Mouse (Mus musculus) ES-Bruce4 (cell line): ENCODE results near the gene Arhgef9. TPM values are rescaled to one million over a fixed set of nuclear protein-coding genes. Genes with fewer than 3 reads are reported as not detected.

Source experiments
- H3K27ac ChIP-seq: 2 replicates; pipeline ENCODE4 v1.5.1; 2012; ENCODE audit warnings: low read length, inconsistent platforms; ENCODE audit not compliant: insufficient read depth
- H3K27me3 ChIP-seq: 2 replicates; pipeline ENCODE4 v1.6.1; 2012; ENCODE audit warnings: mild to moderate bottlenecking, low read length, inconsistent platforms; ENCODE audit not compliant: control insufficient read depth, poor library complexity, insufficient read depth, severe bottlenecking
- H3K36me3 ChIP-seq: 2 replicates; pipeline ENCODE4 v1.6.1; 2012; ENCODE audit warnings: inconsistent platforms, mild to moderate bottlenecking, low read length, moderate library complexity; ENCODE audit not compliant: control insufficient read depth, poor library complexity, insufficient read depth, severe bottlenecking
- H3K4me1 ChIP-seq: one replicate; pipeline ENCODE4 v1.8.1; 2011; ENCODE audit warnings: low read length; ENCODE audit not compliant: control insufficient read depth, insufficient read depth
- H3K4me3 ChIP-seq: 2 replicates; pipeline ENCODE4 v1.5.1; 2011; ENCODE audit warnings: low read depth, mild to moderate bottlenecking, low read length
- H3K9ac ChIP-seq: 2 replicates; pipeline ENCODE4 v1.6.1; 2012; ENCODE audit warnings: low read depth, mild to moderate bottlenecking, inconsistent platforms; ENCODE audit not compliant: poor library complexity, severe bottlenecking
- H3K9me3 ChIP-seq: replicated peaks from 2 replicates; pipeline ENCODE4 v1.6.1; 2012; ENCODE audit warnings: mild to moderate bottlenecking, low read length, inconsistent platforms; ENCODE audit not compliant: control insufficient read depth, poor library complexity, insufficient read depth, severe bottlenecking
- CTCF ChIP-seq: IDR thresholded peaks from one replicate; pipeline ENCODE4 v1.8.1; 2011; ENCODE audit warnings: low read depth, low read length
- EP300 ChIP-seq: IDR thresholded peaks from 2 replicates; pipeline ENCODE4 v1.6.1; 2011; ENCODE audit warnings: low read depth, low read length; ENCODE audit not compliant: insufficient read depth
- POLR2A ChIP-seq: IDR thresholded peaks from one replicate; pipeline ENCODE4 v1.8.1; 2011; ENCODE audit warnings: low read length; ENCODE audit not compliant: insufficient read depth
- polyA plus RNA-seq: library from polyadenylated mRNA; stranded (reverse); fragments of >200 nt; gene quantifications from 2 replicates; pipeline ENCODE4 v1.2.4, GENCODE M21; 2011; ENCODE audit warnings: low read depth; ENCODE audit not compliant: missing spikeins, insufficient read depth, insufficient read length

Arhgef9 gene
- polyA plus RNA-seq, 1 experiment: 6.0 TPM

DNA sequence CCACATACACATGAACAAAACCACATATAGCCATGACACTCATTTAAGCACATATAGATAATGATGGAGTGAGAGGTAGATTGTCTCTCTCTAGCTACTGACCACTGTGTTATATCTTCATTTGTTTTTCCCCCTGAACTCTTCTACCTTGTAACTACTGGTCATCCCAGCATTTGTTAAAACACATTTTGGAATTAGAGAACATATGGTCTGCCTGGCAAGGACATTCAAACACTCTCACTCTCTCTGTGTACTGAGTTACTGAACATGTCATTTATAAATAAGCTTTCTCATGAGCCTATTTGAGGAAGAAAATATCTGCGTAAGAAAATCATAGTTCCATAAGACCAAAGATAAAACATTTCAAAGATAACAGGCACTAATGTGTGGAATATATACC, 64.9 kb downstream of the Arhgef9 start:
- no peak overlapping the region for H3K27ac ChIP-seq
- H3K9me3 ChIP-seq: no peaks in the 10 kb centered on the region
- no peak for TF ChIP-seq EP300
- TF ChIP-seq POLR2A: no peak
- no peak for TF ChIP-seq CTCF
- no peaks in the 10 kb centered on the region for H3K4me1 ChIP-seq
- H3K4me3 ChIP-seq: no peak overlapping the region
- no peaks in the 10 kb centered on the region for H3K36me3 ChIP-seq
- H3K9ac ChIP-seq: no peak overlapping the region
- H3K27me3 ChIP-seq: no peaks in the 10 kb centered on the region

DNA sequence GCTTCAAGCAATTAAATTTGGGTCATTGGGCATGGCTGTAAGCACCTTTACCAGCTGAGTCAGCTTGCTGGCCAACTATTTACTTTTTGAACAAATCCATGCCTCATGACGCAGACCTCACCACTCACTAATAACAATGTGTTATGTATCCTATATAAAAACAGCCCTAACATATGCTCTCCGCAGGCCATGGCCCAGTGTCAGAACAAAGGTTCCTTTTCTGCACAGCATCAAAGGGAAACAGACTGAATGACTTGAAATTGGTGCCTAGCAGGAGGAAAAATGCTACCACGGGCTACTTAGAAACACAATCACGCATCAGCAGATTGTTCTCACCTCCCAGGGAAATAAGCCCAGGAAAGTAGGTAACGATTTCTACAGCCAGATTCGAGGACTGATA, 73.2 kb downstream of the Arhgef9 start:
- H3K27ac ChIP-seq: no peak overlapping the region
- H3K9ac ChIP-seq: no peak overlapping the region
- H3K36me3 ChIP-seq: no peaks in the 10 kb centered on the region
- no peak overlapping the region for H3K4me3 ChIP-seq
- H3K4me1 ChIP-seq: no peaks in the 10 kb centered on the region
- no peaks in the 10 kb centered on the region for H3K9me3 ChIP-seq
- no peaks in the 10 kb centered on the region for H3K27me3 ChIP-seq
- no peak for TF ChIP-seq POLR2A

DNA sequence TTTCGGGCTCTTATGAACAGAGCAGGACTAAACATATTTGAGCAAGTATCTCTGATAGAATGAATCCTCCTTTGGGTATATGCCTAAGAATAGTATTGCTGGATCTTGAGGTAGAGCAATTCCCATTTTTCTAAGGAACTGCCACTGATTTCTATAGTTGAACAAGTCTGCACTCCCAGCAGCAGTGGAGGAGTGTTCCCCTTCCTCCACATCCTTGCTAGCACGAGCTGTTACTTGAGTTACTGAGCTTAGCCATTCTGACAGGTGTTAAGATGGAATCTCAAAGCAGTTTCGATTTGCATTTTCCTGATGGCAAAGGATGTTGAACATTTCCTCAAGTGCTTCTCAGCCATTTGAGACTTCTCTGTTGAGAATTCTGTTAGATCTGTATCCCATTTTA, 92.3 kb downstream of the Arhgef9 start:
- Histone ChIP-seq H3K27ac (no peak overlapping the region), H3K9me3 (no peaks in the 10 kb centered on the region), H3K4me3 (no peak overlapping the region), H3K27me3 (no peaks in the 10 kb centered on the region), H3K9ac (no peak overlapping the region), H3K36me3 (no peaks in the 10 kb centered on the region), H3K4me1 (no peaks in the 10 kb centered on the region)
- TF ChIP-seq CTCF (no peak), EP300 (no peak), POLR2A (no peak)

DNA sequence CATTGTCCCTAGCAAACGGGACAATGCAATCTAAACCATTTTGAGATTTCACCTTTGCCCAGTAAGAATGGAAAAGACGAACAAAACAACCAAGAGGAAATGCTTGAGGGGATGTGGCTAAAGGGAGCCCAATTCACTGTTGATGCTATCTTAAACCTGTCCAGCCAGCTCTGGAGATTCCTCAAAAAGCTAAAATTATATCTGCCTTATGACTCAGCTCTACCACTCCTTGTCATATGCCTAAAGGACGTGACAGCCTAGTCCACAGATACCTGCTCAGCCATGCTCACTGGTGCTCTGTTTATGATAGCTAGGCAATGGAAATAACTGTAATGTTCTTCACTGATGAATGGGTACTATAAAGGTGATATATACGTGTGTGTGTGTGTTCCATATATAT, 109.0 kb downstream of the Arhgef9 start:
- Histone ChIP-seq H3K9ac (no peak overlapping the region), H3K27me3 (no peaks in the 10 kb centered on the region), H3K36me3 (no peaks in the 10 kb centered on the region), H3K27ac (no peak overlapping the region), H3K9me3 (no peaks in the 10 kb centered on the region), H3K4me3 (no peak overlapping the region), H3K4me1 (no peaks in the 10 kb centered on the region)
- TF ChIP-seq POLR2A: no peak
- no peak for TF ChIP-seq CTCF
- TF ChIP-seq EP300: no peak

DNA sequence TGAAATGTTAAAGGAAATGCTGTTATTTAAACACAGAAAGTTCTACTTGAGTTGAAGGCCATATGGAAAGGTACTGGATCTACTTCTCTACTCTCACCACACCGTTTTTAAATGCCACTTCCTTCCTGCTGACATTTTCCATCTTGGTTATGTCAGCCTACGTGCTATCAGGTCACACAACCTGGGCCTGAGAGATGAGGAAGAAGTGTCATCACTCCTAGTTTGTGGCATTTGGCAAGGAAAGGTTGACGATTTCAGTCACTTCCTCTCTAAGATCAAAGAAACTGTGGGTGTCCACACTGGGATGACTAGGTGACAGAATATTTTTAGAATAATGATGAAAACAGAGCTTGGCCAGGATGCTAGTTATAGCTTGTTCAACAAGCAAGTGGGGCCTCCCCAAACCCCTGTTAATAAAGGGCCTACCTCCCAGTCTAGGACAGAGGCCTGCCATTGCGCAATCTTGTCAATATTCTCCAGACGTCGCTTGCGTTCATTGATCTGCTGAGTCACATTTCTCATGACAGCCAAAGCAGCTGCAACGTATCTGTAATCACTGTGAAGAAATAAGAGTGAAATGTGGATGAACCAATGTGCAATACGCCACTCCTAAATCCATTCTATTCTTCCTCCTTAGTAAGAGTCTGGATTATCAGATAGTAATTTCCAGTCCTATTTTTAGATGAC, 119.5 kb downstream of the Arhgef9 start:
- Histone ChIP-seq H3K4me1 (no peaks in the 10 kb centered on the region), H3K27ac (no peak overlapping the region), H3K9me3 (no peaks in the 10 kb centered on the region), H3K36me3 (no peaks in the 10 kb centered on the region), H3K27me3 (no peaks in the 10 kb centered on the region), H3K9ac (no peak overlapping the region), H3K4me3 (no peak overlapping the region)
- TF ChIP-seq EP300 (no peak), CTCF (no peak), POLR2A (no peak)

DNA sequence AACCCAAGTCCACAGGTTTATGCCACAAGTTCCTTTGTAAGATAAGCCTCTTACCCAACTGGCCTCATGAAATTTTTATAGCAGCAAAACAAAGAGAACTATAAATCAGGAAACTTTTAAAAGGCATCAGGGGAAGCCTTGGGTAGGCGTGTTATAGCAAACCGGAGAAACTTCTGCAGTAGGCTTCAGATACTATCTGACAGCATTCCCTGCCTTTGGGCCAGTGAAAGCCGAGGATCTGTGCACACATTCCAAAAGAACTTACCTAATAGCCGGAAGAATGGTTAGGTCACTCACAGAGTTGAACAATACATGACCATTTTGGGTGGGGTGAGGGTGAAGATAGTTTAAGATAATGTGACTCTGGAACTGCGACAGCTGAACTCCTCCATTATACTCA, 168.7 kb downstream of the Arhgef9 start:
- Histone ChIP-seq H3K27ac (no peak overlapping the region), H3K9ac (no peak overlapping the region), H3K4me1 (no peaks in the 10 kb centered on the region), H3K36me3 (no peaks in the 10 kb centered on the region), H3K4me3 (no peak overlapping the region), H3K27me3 (no peaks in the 10 kb centered on the region), H3K9me3 (no peaks in the 10 kb centered on the region)
- TF ChIP-seq POLR2A (no peak), CTCF (no peak), EP300 (no peak)
